Comparison of ENCODE assay signal across 8 mouse cellular contexts in the genomic region with DNA sequence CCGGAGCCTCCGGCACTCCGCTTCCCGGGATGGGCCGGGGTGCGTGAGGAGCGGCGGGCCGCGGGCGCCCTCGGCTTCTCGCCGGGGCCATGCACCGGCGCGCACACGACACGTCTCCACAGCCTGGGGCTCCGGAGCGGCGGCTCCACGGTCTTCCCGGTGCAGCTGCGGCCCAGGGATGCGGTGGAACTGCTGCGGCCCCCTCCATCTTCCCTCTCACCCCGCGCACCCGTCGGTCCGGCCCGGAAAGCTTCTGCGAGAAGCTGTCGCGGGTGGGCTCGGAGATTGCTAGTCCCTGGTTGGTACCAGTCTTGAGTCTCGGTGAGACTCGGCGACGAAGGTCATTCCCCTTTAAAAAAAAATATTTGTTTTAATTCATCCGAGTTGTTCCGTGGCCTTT. TPM values are rescaled to one million over a fixed set of nuclear protein-coding genes. Genes with fewer than 3 reads are reported as not detected.
DNase-seq lines count a peak whose midpoint lies in the region; ATAC-seq lines count a peak whose summit lies in the region.

No protein-coding gene starts in this region.

- ATAC-seq in limb, embryonic 11.5 days (ENCODE audit: insufficient number of reproducible peaks, low FRiP score, low TSS enrichment, low read depth) = no peak; the same call in 1 of the 2 replicates
- peak; percentile 77 for ATAC-seq in neural tube, embryonic 13.5 days (ENCODE audit: low read depth)
- ATAC-seq in granulocyte monocyte progenitor cell, adult 5-6 weeks (replicated peaks; ENCODE audit: poor library complexity, severe bottlenecking) = no peak

- H3K36me3 ChIP-seq in heart, embryonic 10.5 days = no peaks in the 10 kb centered on the region
- no peaks in the 10 kb centered on the region for H3K36me3 ChIP-seq in limb, embryonic 11.5 days (ENCODE audit: control insufficient read depth, insufficient read depth, low read length)
- no peaks in the 10 kb centered on the region for H3K36me3 ChIP-seq in neural tube, embryonic 13.5 days

- under 1% methylated on average over 39 of the region's 43 CpGs for WGBS in heart, embryonic 10.5 days
- WGBS in limb, embryonic 11.5 days = under 1% methylated on average over 43 of the region's 43 CpGs
- under 1% methylated on average over 30 of the region's 43 CpGs for WGBS in neural tube, embryonic 13.5 days

- no peak for DNase-seq in heart, embryonic 10.5 days (ENCODE audit: low spot score)
- DNase-seq in heart, postnatal 25 days (ENCODE audit: low spot score) = no peak
- peak; percentile 37 for DNase-seq in urinary bladder, postnatal 14 days (ENCODE audit: low spot score)
- no peak for DNase-seq in urinary bladder, postnatal 4 days (ENCODE audit: low spot score in 2 of 2)
- DNase-seq in limb, embryonic 11.5 days (ENCODE audit: low spot score) = no peak
- DNase-seq in layer of hippocampus, postnatal 14 days (ENCODE audit: low spot score in 2 of 2) = no peak

- peak overlapping the region; percentile 57 for H3K4me2 ChIP-seq in limb, embryonic 11.5 days (ENCODE audit: low read depth, severe bottlenecking)
- H3K4me2 ChIP-seq in neural tube, embryonic 13.5 days = peak overlapping the region; percentile 65

- H3K4me1 ChIP-seq in heart, embryonic 10.5 days = peaks cover 10% of the 10 kb centered on the region
- peaks cover 9% of the 10 kb centered on the region for H3K4me1 ChIP-seq in limb, embryonic 11.5 days (ENCODE audit: control insufficient read depth, insufficient read depth, low read length)
- peaks cover 54% of the 10 kb centered on the region for H3K4me1 ChIP-seq in neural tube, embryonic 13.5 days (replicated peaks)

- H3K27ac ChIP-seq in heart, embryonic 10.5 days = peak overlapping the region; percentile 94
- peak overlapping the region; percentile 98 for H3K27ac ChIP-seq in limb, embryonic 11.5 days (replicated peaks; ENCODE audit: low read depth, low read length)
- H3K27ac ChIP-seq in neural tube, embryonic 13.5 days (replicated peaks) = peak overlapping the region; percentile 99

- H3K9me3 ChIP-seq in heart, embryonic 10.5 days = no peaks in the 10 kb centered on the region
- no peaks in the 10 kb centered on the region for H3K9me3 ChIP-seq in limb, embryonic 11.5 days (ENCODE audit: control insufficient read depth, low read length)
- H3K9me3 ChIP-seq in neural tube, embryonic 13.5 days = no peaks in the 10 kb centered on the region

- H3K9ac ChIP-seq in limb, embryonic 11.5 days (ENCODE audit: low read length) = peak overlapping the region; percentile 94
- peak overlapping the region; percentile 96 for H3K9ac ChIP-seq in neural tube, embryonic 13.5 days

- peak overlapping the region; percentile 81 for H3K4me3 ChIP-seq in heart, embryonic 10.5 days
- peak overlapping the region; percentile 83 for H3K4me3 ChIP-seq in limb, embryonic 11.5 days (ENCODE audit: low read depth, low read length)
- H3K4me3 ChIP-seq in neural tube, embryonic 13.5 days = peak overlapping the region; percentile 80

- H3K27me3 ChIP-seq in heart, embryonic 10.5 days (ENCODE audit: insufficient read depth, poor library complexity, severe bottlenecking) = no peaks in the 10 kb centered on the region
- H3K27me3 ChIP-seq in limb, embryonic 11.5 days (ENCODE audit: control insufficient read depth, insufficient read depth, low read length) = no peaks in the 10 kb centered on the region
- H3K27me3 ChIP-seq in neural tube, embryonic 13.5 days = 0 out of 2 replicates have a peak, but pooled peaks cover 3% of the 10 kb centered on the region

- intact Hi-C loops in heart, postnatal 25 days (cut with DNase I) = loop anchor here (2.0 kb wide), 1 partner anchor 43 kb away; no protein-coding TSS in a partner anchor

RNA-seq across cellular contexts. Expression of gene Errfi1, which starts 1.6 kb away (rescaled TPM):
- 15.3 and 25.7 TPM in 2 replicates for polyA plus RNA-seq in heart, embryonic 10.5 days (2016; fragmentation: Nextera tagmentation; extraction: Ambion mirVana)
- total RNA-seq in heart, postnatal 25 days (2021) = 10 to 100 TPM; 15.0 to 16.6 TPM
- polyA plus RNA-seq in limb, embryonic 11.5 days (2014; fragmentation: Nextera tagmentation; extraction: Ambion mirVana) = 33.2 and 34.7 TPM in 2 replicates
- polyA plus RNA-seq in neural tube, embryonic 13.5 days (2015; fragmentation: Nextera tagmentation; extraction: Ambion mirVana) = 57.9 and 60.4 TPM in 2 replicates
- 0.84 TPM in 1 of 2 replicates, not detected in the other for total RNA-seq in granulocyte monocyte progenitor cell, adult 5-6 weeks (2014; fragmentation: Nextera tagmentation)
- total RNA-seq in granulocyte monocyte progenitor cell, adult 5-6 weeks (2017) = 0.52 and 1.2 TPM in 2 replicates
- 10 to 100 TPM; 37.1 to 38.4 TPM for total RNA-seq in layer of hippocampus, postnatal 14 days (2021)

RNA-seq across cellular contexts. Expression of gene Park7, which starts 58.9 kb away (rescaled TPM):
- polyA plus RNA-seq in heart, embryonic 10.5 days (2016; fragmentation: Nextera tagmentation; extraction: Ambion mirVana) = 403 and 488 TPM in 2 replicates
- 100 to 1,000 TPM; 232 to 242 TPM for total RNA-seq in heart, postnatal 25 days (2021)
- 486 and 501 TPM in 2 replicates for polyA plus RNA-seq in limb, embryonic 11.5 days (2014; fragmentation: Nextera tagmentation; extraction: Ambion mirVana)
- 369 and 374 TPM in 2 replicates for polyA plus RNA-seq in neural tube, embryonic 13.5 days (2015; fragmentation: Nextera tagmentation; extraction: Ambion mirVana)
- total RNA-seq in granulocyte monocyte progenitor cell, adult 5-6 weeks (2014; fragmentation: Nextera tagmentation) = 284 and 328 TPM in 2 replicates
- 431 and 435 TPM in 2 replicates for total RNA-seq in granulocyte monocyte progenitor cell, adult 5-6 weeks (2017)
- 100 to 1,000 TPM; 240 to 248 TPM for total RNA-seq in layer of hippocampus, postnatal 14 days (2021)

RNA-seq across cellular contexts. Expression of gene Tnfrsf9, which starts 59.0 kb away (rescaled TPM):
- 0.16 and 0.51 TPM in 2 replicates for polyA plus RNA-seq in heart, embryonic 10.5 days (2016; fragmentation: Nextera tagmentation; extraction: Ambion mirVana)
- under 1 TPM in 1 of 2 experiments, not detected in 1; 0.21 TPM for total RNA-seq in heart, postnatal 25 days (2021)
- 0.69 and 0.72 TPM in 2 replicates for polyA plus RNA-seq in limb, embryonic 11.5 days (2014; fragmentation: Nextera tagmentation; extraction: Ambion mirVana)
- 0.29 and 0.50 TPM in 2 replicates for polyA plus RNA-seq in neural tube, embryonic 13.5 days (2015; fragmentation: Nextera tagmentation; extraction: Ambion mirVana)
- total RNA-seq in granulocyte monocyte progenitor cell, adult 5-6 weeks (2014; fragmentation: Nextera tagmentation) = not detected in 2 replicates
- total RNA-seq in granulocyte monocyte progenitor cell, adult 5-6 weeks (2017) = not detected in 2 replicates
- total RNA-seq in layer of hippocampus, postnatal 14 days (2021) = under 1 TPM; 0.37 to 0.52 TPM

Comparison
In these comparisons a context has a peak if more than half of its experiments do, and no peak if none do; other contexts are left out.
1. RNA of gene Errfi1, which starts 1.6 kb away (total RNA-seq): 37.1 to 38.4 TPM in layer of hippocampus, postnatal 14 days and 15.0 to 16.6 TPM in heart, postnatal 25 days; 0.52 to 1.2 TPM in granulocyte monocyte progenitor cell, adult 5-6 weeks; every median in the first group is over 4 times any median in the second.
2. Peak in every context shown above with its lines, with median percentiles within 50 percentile points of each other: H3K27ac ChIP-seq and H3K4me3 ChIP-seq.